ENCODE assay signal across 8 mouse cellular contexts in the genomic region with DNA sequence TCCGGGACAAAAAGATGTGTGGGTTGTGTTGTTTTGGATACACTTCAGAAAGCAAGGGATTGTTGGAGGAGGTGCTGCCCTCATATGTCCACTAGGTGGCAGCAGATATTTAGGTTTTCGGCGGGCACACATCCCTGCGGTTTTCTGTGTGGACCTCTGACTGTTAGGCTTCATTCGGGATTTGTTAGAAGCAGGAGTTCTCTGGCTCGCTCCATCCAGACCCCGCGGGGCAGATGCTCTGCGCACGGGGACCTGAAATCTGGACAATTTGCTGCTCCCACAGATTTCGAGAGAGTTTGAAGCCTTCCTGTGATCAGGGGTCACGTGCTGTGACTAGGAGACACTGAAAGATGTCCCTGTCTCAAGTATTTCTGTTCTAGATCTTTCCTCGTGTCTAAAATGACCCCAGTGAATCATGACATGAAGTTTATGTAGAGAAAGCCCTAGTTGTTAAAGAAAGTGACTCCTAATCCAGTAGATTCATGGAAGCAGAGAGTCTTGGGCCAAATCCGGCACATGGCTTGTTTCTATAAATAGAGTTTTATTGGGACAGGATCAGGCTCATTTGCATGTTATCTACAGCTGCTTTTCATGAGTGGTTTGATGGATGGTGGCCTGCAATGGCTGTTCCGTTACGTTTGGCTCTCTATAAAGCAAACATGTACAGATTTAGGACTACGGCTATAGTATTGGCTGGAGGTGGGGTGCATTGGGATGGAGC. TPM values are rescaled to one million over a fixed set of nuclear protein-coding genes. Genes with fewer than 3 reads are reported as not detected.
DNase-seq lines count a peak whose midpoint lies in the region; ATAC-seq and TF ChIP-seq lines count a peak whose summit lies in the region.

No protein-coding gene starts in this region.

- TF ChIP-seq CTCF in G1E (IDR thresholded peaks at IDR 0.05; ENCODE audit: low read depth, low read length), result peak; percentile 80
- peak; percentile 94 for TF ChIP-seq CTCF in cerebellum, adult 2 months (IDR thresholded peaks at IDR 0.05; ENCODE audit: borderline replicate concordance, insufficient read depth, low read depth, low read length)
- peak; percentile 95 for TF ChIP-seq CTCF in layer of hippocampus, adult 2 months (conservative IDR thresholded peaks at IDR 0.05)
- TF ChIP-seq CTCF in olfactory bulb, adult 2 months (IDR thresholded peaks at IDR 0.05; ENCODE audit: insufficient read depth, low read depth, low read length), result peak; percentile 55; the same call in 1 of the 2 replicates

- TF ChIP-seq POLR2A in cerebellum, adult 2 months (IDR thresholded peaks at IDR 0.05; ENCODE audit: borderline replicate concordance, insufficient read depth, low read length), result no peak
- TF ChIP-seq POLR2A in olfactory bulb, adult 2 months (IDR thresholded peaks at IDR 0.05; ENCODE audit: insufficient read depth, low read depth, low read length), result no peak

- no peak for DNase-seq in G1E (ENCODE audit: low spot score)
- peak; percentile 78 to 83 for DNase-seq in cerebellum, adult 2 months
- peak; percentile 72 to 79 for DNase-seq in heart, postnatal 36 days
- peak; percentile 81 to 84 for DNase-seq in layer of hippocampus, adult 2 months (ENCODE audit: low spot score in 2 of 2)
- peak; percentile 74 for DNase-seq in thymus, postnatal 0 days (ENCODE audit: low spot score)

- WGBS in cerebellum, adult 2 months, result 7% methylated on average over 17 of the region's 17 CpGs
- WGBS in forebrain, embryonic 16.5 days, result 10% methylated on average over 17 of the region's 17 CpGs
- 6% methylated on average over 17 of the region's 17 CpGs for WGBS in lung, embryonic 15.5 days
- 14% methylated on average over 17 of the region's 17 CpGs for WGBS in olfactory bulb, adult 2 months

- peak overlapping the region; percentile 53 for H3K4me2 ChIP-seq in forebrain, embryonic 16.5 days (ENCODE audit: low read length)
- peak overlapping the region; percentile 44 for H3K4me2 ChIP-seq in lung, embryonic 15.5 days

- peaks cover 27% of the 10 kb centered on the region for H3K4me1 ChIP-seq in G1E (ENCODE audit: insufficient read depth, low read depth, low read length)
- peaks cover 10% of the 10 kb centered on the region for H3K4me1 ChIP-seq in cerebellum, adult 2 months (ENCODE audit: control insufficient read depth, insufficient read depth, low read length)
- H3K4me1 ChIP-seq in forebrain, embryonic 16.5 days (replicated peaks; ENCODE audit: control insufficient read depth, insufficient read depth, low read length), result peaks cover 19% of the 10 kb centered on the region
- H3K4me1 ChIP-seq in lung, embryonic 15.5 days, result peaks cover 17% of the 10 kb centered on the region
- peaks cover 11% of the 10 kb centered on the region for H3K4me1 ChIP-seq in olfactory bulb, adult 2 months (ENCODE audit: control insufficient read depth, insufficient read depth, low read length)

- peak; percentile 15; the same call in 1 of the 2 replicates for ATAC-seq in G1E (ENCODE audit: extremely low read depth, insufficient number of reproducible peaks, low FRiP score, poor library complexity, severe bottlenecking)
- peak; percentile 70; the same call in 1 of the 2 replicates for ATAC-seq in forebrain, embryonic 16.5 days
- peak; percentile 46; the same call in 1 of the 2 replicates for ATAC-seq in lung, embryonic 15.5 days (ENCODE audit: borderline replicate concordance, extremely low read depth, low FRiP score, low TSS enrichment)

- no peaks in the 10 kb centered on the region for H3K9me3 ChIP-seq in G1E (replicated peaks)
- no peaks in the 10 kb centered on the region for H3K9me3 ChIP-seq in forebrain, embryonic 16.5 days (ENCODE audit: control insufficient read depth, low read length)
- H3K9me3 ChIP-seq in lung, embryonic 15.5 days, result no peaks in the 10 kb centered on the region

- intact Hi-C loops in heart, postnatal 36 days (cut with DNase I), result loop anchor here (1.0 to 5.0 kb wide), 5 partner anchors 88 to 371 kb away; no protein-coding TSS in a partner anchor

- H3K9ac ChIP-seq in forebrain, embryonic 16.5 days (replicated peaks; ENCODE audit: low read depth, low read length), result peak overlapping the region; percentile 30; the same call in 1 of the 2 replicates
- H3K9ac ChIP-seq in lung, embryonic 15.5 days, result no peak overlapping the region

- peaks cover 37% of the 10 kb centered on the region for H3K27me3 ChIP-seq in G1E (ENCODE audit: insufficient read depth, low read length)
- peaks cover 2% of the 10 kb centered on the region; the same call in 1 of the 2 replicates for H3K27me3 ChIP-seq in cerebellum, adult 2 months (ENCODE audit: control insufficient read depth, insufficient read depth, low read length)
- no peaks in the 10 kb centered on the region for H3K27me3 ChIP-seq in forebrain, embryonic 16.5 days (replicated peaks; ENCODE audit: control insufficient read depth, insufficient read depth, low read length)
- H3K27me3 ChIP-seq in lung, embryonic 15.5 days, result peaks cover 36% of the 10 kb centered on the region

- no peaks in the 10 kb centered on the region for H3K36me3 ChIP-seq in G1E (replicated peaks)
- no peaks in the 10 kb centered on the region for H3K36me3 ChIP-seq in forebrain, embryonic 16.5 days (ENCODE audit: control insufficient read depth, insufficient read depth)
- H3K36me3 ChIP-seq in lung, embryonic 15.5 days, result no peaks in the 10 kb centered on the region

- peak overlapping the region; percentile 60; the same call in 1 of the 2 replicates for H3K4me3 ChIP-seq in G1E (ENCODE audit: low read depth, low read length)
- H3K4me3 ChIP-seq in cerebellum, adult 2 months (replicated peaks; ENCODE audit: insufficient read depth, low read depth, low read length), result peak overlapping the region; percentile 48
- peak overlapping the region; percentile 23; the same call in 1 of the 2 replicates for H3K4me3 ChIP-seq in forebrain, embryonic 16.5 days (replicated peaks; ENCODE audit: low read length)
- peak overlapping the region; percentile 48 for H3K4me3 ChIP-seq in layer of hippocampus, adult 2 months
- no peak overlapping the region for H3K4me3 ChIP-seq in lung, embryonic 15.5 days
- peak overlapping the region; percentile 19; the same call in 1 of the 2 replicates for H3K4me3 ChIP-seq in olfactory bulb, adult 2 months (ENCODE audit: insufficient read depth, low read depth, low read length)

- H3K27ac ChIP-seq in cerebellum, adult 2 months (ENCODE audit: insufficient read depth, low read length), result no peak overlapping the region
- H3K27ac ChIP-seq in forebrain, embryonic 16.5 days (ENCODE audit: low read length), result no peak overlapping the region
- no peak overlapping the region for H3K27ac ChIP-seq in layer of hippocampus, adult 2 months
- no peak overlapping the region for H3K27ac ChIP-seq in lung, embryonic 15.5 days
- H3K27ac ChIP-seq in olfactory bulb, adult 2 months (ENCODE audit: insufficient read depth, low read depth, low read length), result no peak overlapping the region

RNA-seq across cellular contexts. Expression of a gene that starts 15.5 kb away (rescaled TPM):
- total RNA-seq in G1E (2014; fragmentation: Nextera tagmentation) (48.8 and 49.0 TPM in 2 replicates), G1E (2017) (175 and 187 TPM in 2 replicates)
- 36.7 and 52.3 TPM in 2 replicates for polyA plus RNA-seq in G1E (2012)
- 95.4 and 99.7 TPM in 2 replicates for polyA plus RNA-seq in cerebellum, adult 2 months (2012; rRNA removed)
- polyA plus RNA-seq in forebrain, embryonic 16.5 days (2015; fragmentation: Nextera tagmentation; extraction: Ambion mirVana), result 73.2 and 78.4 TPM in 2 replicates
- total RNA-seq in heart, postnatal 36 days (2021), result 10 to 100 TPM; 56.1 to 65.6 TPM
- total RNA-seq in layer of hippocampus, adult 2 months (2021), result 10 to 100 TPM; 53.1 to 56.2 TPM
- 64.0 and 73.8 TPM in 2 replicates for polyA plus RNA-seq in lung, embryonic 15.5 days (2015; fragmentation: Nextera tagmentation; extraction: Ambion mirVana)
- 295 TPM in 1 of 2 replicates, not detected in the other for polyA plus RNA-seq in olfactory bulb, adult 2 months (2012; ENCODE audit: insufficient read depth, insufficient read length, low replicate concordance, missing spikeins)
- 171 and 176 TPM in 2 replicates for polyA plus RNA-seq in thymus, postnatal 0 days (2015; fragmentation: Nextera tagmentation; extraction: Ambion mirVana)

RNA-seq across cellular contexts. Expression of a gene that starts 22.8 kb away (rescaled TPM):
- 260 and 286 TPM in 2 replicates for total RNA-seq in G1E (2014; fragmentation: Nextera tagmentation)
- 446 and 492 TPM in 2 replicates for total RNA-seq in G1E (2017)
- 468 and 529 TPM in 2 replicates for polyA plus RNA-seq in G1E (2012)
- 478 and 508 TPM in 2 replicates for polyA plus RNA-seq in cerebellum, adult 2 months (2012; rRNA removed)
- polyA plus RNA-seq in forebrain, embryonic 16.5 days (2015; fragmentation: Nextera tagmentation; extraction: Ambion mirVana), result 644 and 645 TPM in 2 replicates
- total RNA-seq in heart, postnatal 36 days (2021), result 100 to 1,000 TPM; 129 to 206 TPM
- 100 to 1,000 TPM; 237 to 277 TPM for total RNA-seq in layer of hippocampus, adult 2 months (2021)
- 369 and 412 TPM in 2 replicates for polyA plus RNA-seq in lung, embryonic 15.5 days (2015; fragmentation: Nextera tagmentation; extraction: Ambion mirVana)
- 408 and 522 TPM in 2 replicates for polyA plus RNA-seq in olfactory bulb, adult 2 months (2012; ENCODE audit: insufficient read depth, insufficient read length, low replicate concordance, missing spikeins)
- polyA plus RNA-seq in thymus, postnatal 0 days (2015; fragmentation: Nextera tagmentation; extraction: Ambion mirVana), result 822 and 855 TPM in 2 replicates

RNA-seq across cellular contexts. Expression of a gene that starts 31.4 kb away (rescaled TPM):
- 174 and 225 TPM in 2 replicates for total RNA-seq in G1E (2014; fragmentation: Nextera tagmentation)
- 218 and 250 TPM in 2 replicates for total RNA-seq in G1E (2017)
- polyA plus RNA-seq in G1E (2012), result 8.0 and 10.3 TPM in 2 replicates
- 105 and 111 TPM in 2 replicates for polyA plus RNA-seq in cerebellum, adult 2 months (2012; rRNA removed)
- polyA plus RNA-seq in forebrain, embryonic 16.5 days (2015; fragmentation: Nextera tagmentation; extraction: Ambion mirVana), result 201 and 205 TPM in 2 replicates
- 10 to 100 TPM; 65.8 to 71.3 TPM for total RNA-seq in heart, postnatal 36 days (2021)
- 100 to 1,000 TPM; 102 to 108 TPM for total RNA-seq in layer of hippocampus, adult 2 months (2021)
- 172 and 184 TPM in 2 replicates for polyA plus RNA-seq in lung, embryonic 15.5 days (2015; fragmentation: Nextera tagmentation; extraction: Ambion mirVana)
- polyA plus RNA-seq in olfactory bulb, adult 2 months (2012; ENCODE audit: insufficient read depth, insufficient read length, low replicate concordance, missing spikeins), result not detected in 2 replicates
- polyA plus RNA-seq in thymus, postnatal 0 days (2015; fragmentation: Nextera tagmentation; extraction: Ambion mirVana), result 247 and 304 TPM in 2 replicates

Comparison
In these comparisons a context has a peak if more than half of its experiments do, and no peak if none do; other contexts are left out.
1. ATAC-seq: peak in every context shown above with its lines; median percentile 70 in forebrain, embryonic 16.5 days; 46 in lung, embryonic 15.5 days; 15 in G1E.